In genomic region chr4:101400025-101400594, GRCm38 (mm10) we compare ENCODE assay signal across 9 mouse cellular contexts.
"Had no signal": no experiment of that assay in that cellular context is flagged by ENCODE, and none has a peak within 500 bp of the region (broad histone marks: within the 10 kb centered on the region; RNA-seq: fewer than 3 reads in every experiment).

No protein-coding gene starts in this region.

- H3K36me3 ChIP-seq: lung, embryonic 15.5 days; midbrain, embryonic 13.5 days had no signal

- H3K4me1 ChIP-seq: midbrain, embryonic 13.5 days had no signal

- H3K4me3 ChIP-seq: layer of hippocampus, adult 2 months; lung, embryonic 15.5 days; midbrain, embryonic 13.5 days had no signal

- DNase-seq: kidney, adult 18-20 months; kidney, postnatal 10 days; kidney, postnatal 4 days; left cerebral cortex, postnatal 4 days; right cerebral cortex, postnatal 14 days; thymus, postnatal 36 days had no signal

- H3K9me3 ChIP-seq: lung, embryonic 15.5 days; midbrain, embryonic 13.5 days had no signal

- H3K4me2 ChIP-seq: lung, embryonic 15.5 days; midbrain, embryonic 13.5 days had no signal

- H3K27ac ChIP-seq: layer of hippocampus, adult 2 months; lung, embryonic 15.5 days; midbrain, embryonic 13.5 days had no signal

- ATAC-seq: midbrain, embryonic 13.5 days had no signal

- H3K27me3 ChIP-seq: lung, embryonic 15.5 days; midbrain, embryonic 13.5 days had no signal

- H3K9ac ChIP-seq: lung, embryonic 15.5 days; midbrain, embryonic 13.5 days had no signal
